Mouse (Mus musculus) telencephalon, adult 2 months (tissue): ENCODE results near the gene Ankrd24.
"Not testable (repeated sequence)": the region's sequence is repeated elsewhere in the genome, so short reads cannot be mapped to it uniquely, and the experiment has no call there.

Experiments
- DNase-seq: peaks from one replicate; pipeline ENCODE4 v3.0.0-alpha.2; 2011; ENCODE audit warnings: low read depth, low spot score

Ankrd24 gene

GRCm38 (mm10) chr10:81605666-81605973 lies 22.7 kb upstream of the Ankrd24 start:
- DNase-seq: no peak

GRCm38 (mm10) chr10:81605974-81606751 lies 22.2 kb upstream of the Ankrd24 start, which contains the start of gene BC025920:
BC025920 (plus strand) TSS chr10:81606270.
- DNase-seq: peak; percentile 99

- DNase-seq: no peak
Observed at GRCm38 (mm10) chr10:81608308-81608707, 20.0 kb upstream of the Ankrd24 start.

DNA sequence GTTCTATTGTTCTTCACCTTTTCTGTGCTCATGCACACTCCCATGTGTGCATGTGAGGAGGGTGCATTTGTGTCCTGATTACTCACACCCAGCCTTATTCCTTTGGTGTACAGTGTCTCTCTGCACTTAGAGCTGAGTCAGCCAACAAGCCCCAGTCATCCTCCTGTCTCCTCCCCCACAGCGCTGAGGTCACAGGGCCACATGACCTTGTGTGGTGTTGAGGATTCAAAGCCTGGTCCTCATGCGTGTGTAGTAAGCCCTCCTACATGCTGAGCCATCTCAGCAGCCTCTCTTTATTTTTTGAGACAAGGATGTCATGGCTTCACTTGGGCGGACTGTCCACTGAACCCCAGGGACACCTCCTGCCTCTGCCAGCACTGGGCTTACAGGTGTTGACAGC lies 15.6 kb upstream of the Ankrd24 start:
- DNase-seq: no peak

GRCm38 (mm10) chr10:81615486-81615885 lies 12.9 kb upstream of the Ankrd24 start:
- no peak for DNase-seq

GRCm38 (mm10) chr10:81619976-81620375 lies 8.4 kb upstream of the Ankrd24 start:
- no peak for DNase-seq

DNA sequence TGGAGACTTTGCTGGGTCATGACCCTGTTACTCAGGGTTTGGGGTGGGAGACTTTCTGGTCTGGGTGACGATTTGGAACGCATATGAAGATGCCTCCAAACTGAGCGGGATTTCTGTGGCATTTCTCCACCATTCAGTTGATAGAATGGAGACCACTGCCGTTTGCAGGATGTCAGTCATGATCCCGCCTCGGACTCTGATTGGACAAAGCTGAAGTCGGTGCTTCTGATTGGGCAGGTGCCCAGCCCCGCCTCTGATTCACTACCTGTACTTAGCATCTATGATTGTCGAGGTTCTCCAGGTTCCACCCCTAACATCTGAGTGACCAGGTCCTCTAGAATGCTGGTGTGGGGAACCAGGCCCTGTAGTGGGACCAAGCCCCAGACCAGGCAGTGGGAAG lies 7.6 kb upstream of the Ankrd24 start:
- DNase-seq: no peak

GRCm38 (mm10) chr10:81623441-81623840 lies 4.9 kb upstream of the Ankrd24 start:
- no peak for DNase-seq

DNA sequence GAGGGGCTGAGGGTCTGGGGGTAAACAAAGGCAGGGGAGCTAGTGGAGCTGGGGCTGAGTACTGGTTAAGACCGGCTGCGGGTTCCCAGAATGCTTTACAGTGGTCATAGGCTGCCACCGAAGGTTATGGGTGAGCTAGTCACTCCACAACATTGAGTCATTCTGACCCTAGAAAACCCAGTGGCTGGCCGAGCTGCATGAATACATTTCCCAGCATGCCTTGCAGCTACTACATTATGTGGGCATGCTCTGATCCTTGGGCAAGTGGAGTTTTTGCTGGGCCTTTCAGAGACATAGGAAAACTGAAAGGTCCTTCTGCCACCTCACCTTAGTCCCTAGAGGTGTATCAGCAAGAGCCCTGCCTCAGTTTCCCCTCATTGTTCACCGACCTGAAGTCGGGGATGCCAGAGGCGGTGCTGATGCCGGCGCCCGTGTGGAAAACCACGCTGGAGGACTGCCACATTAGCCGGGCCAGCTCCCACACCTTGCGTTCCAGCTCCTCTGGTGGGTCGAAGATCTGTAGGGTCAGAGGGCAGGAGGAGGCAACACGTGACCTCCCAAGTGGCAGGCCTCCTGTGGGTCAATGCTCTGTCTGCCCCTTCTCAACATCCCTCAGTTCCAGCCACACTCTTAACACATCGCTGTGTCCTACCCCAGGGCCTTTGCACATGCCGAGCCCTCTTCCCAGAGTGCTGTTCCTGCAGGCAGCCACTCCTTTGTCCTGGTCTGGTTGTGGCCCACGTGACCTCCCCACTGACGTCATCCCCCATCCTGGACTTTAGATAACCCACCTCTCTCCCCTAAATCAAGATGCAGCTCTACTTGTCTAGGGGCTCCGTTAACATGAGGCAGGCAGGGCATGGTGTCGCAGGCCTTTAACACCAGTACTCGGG lies 2.0 kb upstream of the Ankrd24 start:
- DNase-seq: no peak

DNA sequence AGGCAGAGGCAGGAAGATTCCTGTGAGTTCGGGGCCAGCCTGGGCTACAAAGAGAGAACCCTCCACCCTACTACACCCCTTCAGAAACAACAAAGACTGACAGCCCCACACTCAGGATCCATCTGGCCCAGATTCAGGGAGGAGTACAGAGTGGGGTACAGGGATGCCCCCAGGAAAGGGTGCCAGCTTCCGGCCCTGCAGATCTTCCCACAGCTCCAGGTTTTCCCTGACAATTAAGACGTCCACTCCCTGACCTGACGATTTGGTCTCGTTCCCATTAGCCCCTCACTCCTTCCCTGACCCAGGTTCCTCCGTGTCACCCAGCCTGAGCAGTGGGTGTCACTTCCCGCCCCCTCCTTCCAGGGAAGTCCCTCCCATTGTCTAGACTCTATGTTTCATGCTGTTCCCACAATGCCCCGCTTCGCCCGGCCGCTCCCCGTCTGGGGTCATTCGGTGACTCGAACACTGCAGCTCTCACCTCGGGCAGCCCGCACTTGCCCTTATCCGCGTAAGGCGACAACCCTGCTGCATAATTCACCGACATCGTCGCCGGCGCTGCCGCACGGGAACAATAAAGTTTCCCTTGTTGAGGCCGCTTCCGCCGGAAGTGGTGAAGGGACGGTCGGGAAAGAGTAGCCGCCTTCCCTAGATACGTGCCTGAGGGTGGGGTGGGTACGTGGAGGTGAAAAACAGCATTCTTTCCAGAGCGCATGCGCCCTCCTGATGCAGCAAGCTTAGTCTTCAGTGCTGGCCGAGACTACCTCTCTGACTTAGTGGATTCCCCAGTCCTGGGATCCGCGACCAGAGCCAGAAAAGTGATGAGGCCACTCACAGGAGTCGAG lies 1.1 kb upstream of the Ankrd24 start, which contains the start of gene Sirt6:
TSS of gene Sirt6 (minus strand) at position 804 of the 842 bp plus-strand sequence.
- peak; percentile 97 for DNase-seq

DNA sequence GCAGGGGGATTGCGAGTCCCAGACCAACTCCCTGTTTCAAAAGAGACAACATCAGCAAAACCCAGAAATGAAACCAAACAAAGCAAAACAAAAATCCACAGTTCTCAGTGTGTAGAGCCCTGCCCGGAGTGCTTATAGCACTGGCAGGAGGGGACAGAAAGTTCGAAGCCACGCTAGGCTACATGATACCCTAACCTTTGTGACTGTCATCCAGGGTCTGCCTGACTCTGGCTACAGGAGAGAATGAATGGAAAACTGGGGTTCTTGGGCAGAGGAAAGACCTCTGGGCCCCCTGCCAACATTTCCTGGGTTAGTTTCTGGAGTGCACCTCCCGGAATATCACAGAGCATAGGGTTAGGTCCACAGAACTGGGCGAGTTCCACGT lies 512 bp upstream of the Ankrd24 start:
- DNase-seq: no peak

DNA sequence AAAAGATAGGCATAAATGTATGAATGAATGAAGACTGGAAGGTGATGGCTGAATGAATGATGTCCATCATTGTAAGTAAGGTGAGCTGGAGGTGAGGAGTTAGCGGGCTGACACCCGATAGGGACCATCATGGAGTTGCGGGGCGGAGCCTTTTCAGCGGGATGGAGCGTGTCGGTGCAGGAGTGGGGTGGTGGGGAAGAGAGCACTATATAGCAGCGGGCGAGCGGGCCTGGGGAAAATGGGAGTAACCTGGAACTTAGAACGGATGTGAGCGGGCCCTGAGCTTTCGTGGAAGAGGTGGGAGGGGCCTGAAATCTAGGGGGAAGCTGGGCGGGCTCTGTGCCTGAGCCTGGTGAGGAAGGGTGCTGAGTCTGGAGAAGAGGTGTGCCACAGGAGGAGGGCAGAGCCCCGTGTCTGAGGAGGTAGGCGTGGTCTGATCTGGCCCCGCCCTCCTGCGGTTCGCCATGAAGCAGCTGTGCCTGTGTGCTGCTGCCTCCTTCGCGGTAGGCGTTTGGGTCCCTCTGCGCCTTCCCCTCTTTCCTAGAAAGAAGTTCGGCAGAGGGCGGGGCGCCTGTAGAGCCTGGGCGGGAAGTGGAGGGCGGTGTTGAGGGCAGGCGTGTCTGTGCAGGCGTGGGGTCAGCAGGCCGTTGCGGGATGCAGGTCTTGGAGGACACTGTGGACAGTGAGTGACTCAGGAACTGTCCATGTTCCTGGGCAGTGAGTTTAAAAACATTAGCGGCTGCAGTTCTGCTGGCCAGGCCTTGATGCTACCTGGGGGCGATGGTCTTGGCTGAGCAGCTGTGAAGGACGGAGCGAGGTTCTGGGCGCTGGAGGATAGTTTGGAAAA lies 5.1 kb downstream of the Ankrd24 start:
- DNase-seq: peak; percentile 76

- DNase-seq: no peak
Observed at GRCm38 (mm10) chr10:81636338-81636737, 8.0 kb downstream of the Ankrd24 start.

- no peak for DNase-seq
Observed at GRCm38 (mm10) chr10:81638101-81638500, 9.8 kb downstream of the Ankrd24 start.

GRCm38 (mm10) chr10:81640825-81641224 lies 12.5 kb downstream of the Ankrd24 start:
- not testable (repeated sequence) for DNase-seq

DNA sequence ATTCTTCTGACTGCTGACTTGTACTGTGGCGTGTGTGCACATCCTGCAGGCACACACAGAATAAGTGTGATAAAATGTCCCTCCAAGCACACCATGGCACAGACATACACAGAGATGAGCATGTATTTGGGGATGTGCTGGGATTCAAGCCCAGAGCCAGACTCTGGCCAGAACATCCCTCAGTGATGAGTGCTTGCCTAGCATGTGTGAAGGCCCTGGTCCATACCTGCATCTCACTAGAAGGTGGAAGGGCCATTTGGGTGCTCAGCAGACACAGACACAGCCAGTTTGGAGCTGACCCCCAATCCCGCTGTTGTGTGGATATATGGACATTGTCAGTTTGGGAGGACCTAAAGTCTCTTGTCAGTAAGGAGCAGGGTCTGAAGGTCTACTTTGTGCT lies 13.2 kb downstream of the Ankrd24 start:
- no peak for DNase-seq

GRCm38 (mm10) chr10:81641978-81642647 lies 13.8 kb downstream of the Ankrd24 start:
- DNase-seq: no peak

DNA sequence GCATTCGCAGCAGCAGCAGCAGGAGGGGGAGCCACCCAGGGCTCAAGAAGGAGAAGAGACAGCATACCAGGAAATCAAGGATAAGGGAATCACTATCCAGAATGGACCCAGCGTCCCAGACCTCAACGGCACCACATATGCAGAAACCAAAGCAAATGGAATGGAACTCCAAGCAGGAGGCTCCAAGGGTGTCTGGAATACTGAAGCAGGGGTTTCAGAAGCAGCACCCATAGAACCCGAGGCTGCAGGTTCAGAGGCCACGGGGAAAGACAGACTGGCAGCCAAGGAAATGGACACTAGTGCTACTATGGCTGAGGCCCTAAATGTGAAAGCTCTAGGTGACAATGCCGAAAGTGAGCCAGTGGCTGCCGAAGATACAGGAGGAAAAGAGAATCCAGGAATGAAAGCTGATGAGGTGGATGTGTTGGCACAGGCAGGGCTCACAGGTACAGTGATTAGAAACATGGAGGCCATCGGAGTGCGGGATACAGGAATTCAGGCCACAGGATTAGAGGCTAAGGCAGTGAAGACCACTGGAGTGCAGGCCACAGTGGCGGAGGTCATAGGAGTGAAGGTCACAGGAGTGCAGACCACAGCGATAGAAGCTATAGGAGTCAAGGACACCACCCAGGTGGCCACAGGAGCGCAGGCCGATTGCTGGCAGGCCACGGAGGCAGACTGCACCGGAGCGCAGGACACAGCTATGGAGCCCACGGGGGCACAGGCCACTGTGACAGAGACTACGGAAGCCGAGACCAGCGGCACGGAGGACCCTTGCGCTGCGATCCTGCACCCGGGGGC lies 14.5 kb downstream of the Ankrd24 start:
- no peak for DNase-seq

DNA sequence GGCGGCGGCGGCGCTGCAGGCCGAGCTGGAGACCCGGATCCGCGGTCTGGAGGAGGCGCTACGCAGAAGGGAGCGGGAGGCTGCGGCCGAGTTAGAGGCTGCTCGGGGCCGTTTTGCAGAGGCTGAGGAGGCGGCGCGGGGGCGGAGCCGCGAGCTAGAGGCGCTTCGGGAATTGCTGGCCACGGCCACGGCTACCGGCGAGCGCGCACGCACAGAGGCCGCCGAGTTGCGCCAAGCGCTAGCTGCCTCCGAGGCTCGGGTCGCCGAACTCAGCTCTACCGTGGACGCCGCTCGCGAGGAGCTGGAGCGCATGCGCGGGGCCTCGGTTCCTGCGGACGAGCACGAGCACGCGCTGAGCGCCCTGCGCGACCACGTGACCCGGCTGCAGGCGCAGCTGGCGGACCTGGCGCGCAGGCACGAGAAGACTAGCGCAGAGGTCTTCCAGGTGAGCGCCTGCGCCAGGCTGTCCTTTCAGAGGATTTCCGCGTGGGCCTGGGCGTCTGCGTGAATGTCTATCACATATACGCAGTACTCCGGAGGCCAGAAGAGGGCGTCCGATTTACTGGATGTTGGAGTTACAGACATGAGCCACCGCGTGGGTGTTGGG lies 15.2 kb downstream of the Ankrd24 start:
- peak; percentile 94 for DNase-seq
